Mouse (Mus musculus): ENCODE results near the gene Aars. TPM values are rescaled to one million over a fixed set of nuclear protein-coding genes. Genes with fewer than 3 reads are reported as not detected.
"Not testable (repeated sequence)": the region's sequence is repeated elsewhere in the genome, so short reads cannot be mapped to it uniquely, and the experiment has no call there.

Aars gene
- polyA plus RNA-seq (2015; fragmentation: Nextera tagmentation; extraction: Ambion mirVana): 54.0 and 55.0 TPM in 2 replicates

- Histone ChIP-seq H3K27ac (replicated peaks) (peak within 1 kb of the TSS; percentile 90), H3K36me3 (replicated peaks) (peaks cover 31% of the 10 kb centered on the region), H3K9ac (peak within 1 kb of the TSS; percentile 92), H3K4me2 (peak within 1 kb of the TSS; percentile 71), H3K27me3 (0 out of 2 replicates have a peak, but pooled peaks cover 7% of the 10 kb centered on the region), H3K9me3 (replicated peaks) (no peaks in the 10 kb centered on the region), H3K4me1 (replicated peaks) (peaks cover 44% of the 10 kb centered on the region), H3K4me3 (replicated peaks) (peak within 1 kb of the TSS; percentile 84)
- ATAC-seq (ENCODE audit: insufficient read depth): no peak
- 85% methylated on average over 7 of the region's 7 CpGs for WGBS (ENCODE audit: insufficient replicate concordance)
These were observed at the start of gene Aars for GRCm38 (mm10) chr8:111032916-111033315. TSS of gene Aars (plus strand) at chr8:111033144.

GRCm38 (mm10) chr8:110987805-110988744, 44.9 kb upstream of the Aars start:
- no peak overlapping the region for H3K9ac ChIP-seq
- peak overlapping the region; percentile 56 for H3K27ac ChIP-seq (replicated peaks)
- ATAC-seq (ENCODE audit: insufficient read depth): peak; percentile 92
- H3K4me1 ChIP-seq (replicated peaks): peaks cover 28% of the 10 kb centered on the region
- H3K9me3 ChIP-seq (replicated peaks): no peaks in the 10 kb centered on the region
- peak overlapping the region; percentile 8; the same call in 1 of the 2 replicates for H3K4me2 ChIP-seq
- peaks cover 94% of the 10 kb centered on the region for H3K36me3 ChIP-seq (replicated peaks)
- no peak overlapping the region for H3K4me3 ChIP-seq (replicated peaks)
- 19% methylated on average over 8 of the region's 8 CpGs for WGBS (ENCODE audit: insufficient replicate concordance)
- no peaks in the 10 kb centered on the region for H3K27me3 ChIP-seq

GRCm38 (mm10) chr8:110990017-110990416, 42.9 kb upstream of the Aars start:
- Histone ChIP-seq H3K27me3 (no peaks in the 10 kb centered on the region), H3K9ac (no peak overlapping the region), H3K4me3 (replicated peaks) (no peak overlapping the region), H3K4me2 (no peak overlapping the region), H3K36me3 (replicated peaks) (peaks cover 83% of the 10 kb centered on the region), H3K27ac (replicated peaks) (no peak overlapping the region), H3K4me1 (replicated peaks) (peaks cover 28% of the 10 kb centered on the region), H3K9me3 (replicated peaks) (no peaks in the 10 kb centered on the region)
- ATAC-seq (ENCODE audit: insufficient read depth): no peak
- WGBS (ENCODE audit: insufficient replicate concordance): 84% methylated on average over 9 of the region's 9 CpGs

- Histone ChIP-seq H3K4me3 (replicated peaks) (peak overlapping the region; percentile 89), H3K27ac (replicated peaks) (peak overlapping the region; percentile 88), H3K27me3 (no peaks in the 10 kb centered on the region), H3K9me3 (replicated peaks) (no peaks in the 10 kb centered on the region), H3K4me2 (peak overlapping the region; percentile 79), H3K9ac (peak overlapping the region; percentile 80), H3K4me1 (replicated peaks) (peaks cover 20% of the 10 kb centered on the region), H3K36me3 (replicated peaks) (peaks cover 31% of the 10 kb centered on the region)
- ATAC-seq (ENCODE audit: insufficient read depth): no peak
- WGBS (ENCODE audit: insufficient replicate concordance): 30% methylated on average over 16 of the region's 16 CpGs
These were observed 36.1 kb upstream of the Aars start for GRCm38 (mm10) chr8:110996641-110997430.

GRCm38 (mm10) chr8:110997547-110998531, 35.1 kb upstream of the Aars start, which contains the start of gene Ddx19a:
TSS of gene Ddx19a (minus strand) at chr8:110997800.
- peak; percentile 94 for ATAC-seq (ENCODE audit: insufficient read depth)

GRCm38 (mm10) chr8:111010230-111010991, 22.5 kb upstream of the Aars start:
- peaks cover 24% of the 10 kb centered on the region for H3K36me3 ChIP-seq (replicated peaks)
- not testable (repeated sequence) for H3K4me1 ChIP-seq (replicated peaks); H3K9me3 ChIP-seq (replicated peaks); ATAC-seq (ENCODE audit: insufficient read depth); H3K27ac ChIP-seq (replicated peaks); H3K4me3 ChIP-seq (replicated peaks); H3K27me3 ChIP-seq; H3K9ac ChIP-seq; H3K4me2 ChIP-seq
- 77% methylated on average over 9 of the region's 10 CpGs for WGBS (ENCODE audit: insufficient replicate concordance)

More at GRCm38 (mm10) chr8:110997547-110998531, 35.1 kb upstream of the Aars start, which contains the start of gene Ddx19a:
- Histone ChIP-seq H3K4me3 (replicated peaks) (peak within 1 kb of the TSS; percentile 89), H3K9me3 (replicated peaks) (no peaks in the 10 kb centered on the region), H3K9ac (peak within 1 kb of the TSS; percentile 80), H3K4me1 (replicated peaks) (peaks cover 20% of the 10 kb centered on the region), H3K4me2 (peak within 1 kb of the TSS; percentile 79), H3K36me3 (replicated peaks) (peaks cover 21% of the 10 kb centered on the region), H3K27me3 (no peaks in the 10 kb centered on the region), H3K27ac (replicated peaks) (peak within 1 kb of the TSS; percentile 88)
- WGBS (ENCODE audit: insufficient replicate concordance): 3% methylated on average over 58 of the region's 58 CpGs

- WGBS (ENCODE audit: insufficient replicate concordance): 70% methylated on average over 2 of the region's 2 CpGs
- not testable (repeated sequence) for H3K27me3 ChIP-seq; H3K9me3 ChIP-seq (replicated peaks); H3K27ac ChIP-seq (replicated peaks); H3K4me3 ChIP-seq (replicated peaks); ATAC-seq (ENCODE audit: insufficient read depth); H3K36me3 ChIP-seq (replicated peaks); H3K9ac ChIP-seq
- peaks cover 27% of the 10 kb centered on the region for H3K4me1 ChIP-seq (replicated peaks)
- H3K4me2 ChIP-seq: peak overlapping the region; percentile 93; the same call in 1 of the 2 replicates
These were observed 6.3 kb upstream of the Aars start for GRCm38 (mm10) chr8:111026609-111027008.

- Histone ChIP-seq H3K9ac (peak overlapping the region; percentile 74), H3K27ac (replicated peaks) (peak overlapping the region; percentile 75), H3K27me3 (0 out of 2 replicates have a peak, but pooled peaks cover 7% of the 10 kb centered on the region), H3K4me1 (replicated peaks) (peaks cover 27% of the 10 kb centered on the region), H3K4me2 (peak overlapping the region; percentile 93), H3K9me3 (replicated peaks) (no peaks in the 10 kb centered on the region), H3K4me3 (replicated peaks) (peak overlapping the region; percentile 79), H3K36me3 (replicated peaks) (no peaks in the 10 kb centered on the region)
- peak; percentile 91 for ATAC-seq (ENCODE audit: insufficient read depth)
- WGBS (ENCODE audit: insufficient replicate concordance): under 1% methylated on average over 31 of the region's 31 CpGs
These were observed 5.5 kb upstream of the Aars start for GRCm38 (mm10) chr8:111027391-111027937.

GRCm38 (mm10) chr8:111029589-111029988, 3.4 kb upstream of the Aars start:
- Histone ChIP-seq H3K4me2 (peak overlapping the region; percentile 59), H3K9ac (no peak overlapping the region), H3K9me3 (replicated peaks) (no peaks in the 10 kb centered on the region), H3K27ac (replicated peaks) (no peak overlapping the region), H3K4me3 (replicated peaks) (peak overlapping the region; percentile 31), H3K4me1 (replicated peaks) (peaks cover 36% of the 10 kb centered on the region), H3K36me3 (replicated peaks) (no peaks in the 10 kb centered on the region), H3K27me3 (0 out of 2 replicates have a peak, but pooled peaks cover 7% of the 10 kb centered on the region)
- ATAC-seq (ENCODE audit: insufficient read depth): no peak
- 18% methylated on average over 4 of the region's 4 CpGs for WGBS (ENCODE audit: insufficient replicate concordance)

Measured in liver, embryonic 15.5 days (tissue).